Mouse (Mus musculus) heart, embryonic 13.5 days (tissue): ENCODE results near the gene Itgb6. TPM values are rescaled to one million over a fixed set of nuclear protein-coding genes. Genes with fewer than 3 reads are reported as not detected.

Source experiments
- ATAC-seq: fragments of 200-750 bp; cut with Nextera tagmentation; 2 replicates; pipeline ENCODE4 v1.8.0; 2017; ENCODE audit warnings: moderate TSS enrichment; ENCODE audit not compliant: insufficient number of reproducible peaks, low FRiP score, low TSS enrichment; ENCODE audit errors: extremely low read depth
- H3K27ac ChIP-seq: fragments of 300-500 bp; sonication (generic); replicated peaks from 2 replicates; pipeline ENCODE4 v1.5.1; 2015; ENCODE audit warnings: moderate library complexity, mild to moderate bottlenecking, inconsistent platforms
- H3K27me3 ChIP-seq: fragments of 300-500 bp; sonication (generic); replicated peaks from 2 replicates; pipeline ENCODE4 v1.6.1; 2015; ENCODE audit warnings: mild to moderate bottlenecking, inconsistent platforms
- H3K36me3 ChIP-seq: fragments of 300-500 bp; sonication (generic); 2 replicates; pipeline ENCODE4 v1.6.1; 2015; ENCODE audit warnings: mild to moderate bottlenecking, inconsistent platforms
- H3K4me1 ChIP-seq: fragments of 300-500 bp; sonication (generic); 2 replicates; pipeline ENCODE4 v1.6.1; 2015; ENCODE audit warnings: inconsistent platforms
- H3K4me2 ChIP-seq: fragments of 300-500 bp; sonication (generic); 2 replicates; pipeline ENCODE4 v1.6.1; 2015; ENCODE audit warnings: inconsistent platforms, mild to moderate bottlenecking, moderate library complexity
- H3K4me3 ChIP-seq: fragments of 300-500 bp; sonication (generic); 2 replicates; pipeline ENCODE4 v1.5.1; 2015; ENCODE audit warnings: moderate library complexity, mild to moderate bottlenecking, inconsistent platforms
- H3K9ac ChIP-seq: fragments of 300-500 bp; sonication (generic); 2 replicates; pipeline ENCODE4 v1.6.1; 2015; ENCODE audit warnings: inconsistent platforms, mild to moderate bottlenecking, moderate library complexity
- H3K9me3 ChIP-seq: fragments of 300-500 bp; sonication (generic); 2 replicates; pipeline ENCODE4 v1.6.1; 2016; ENCODE audit warnings: inconsistent platforms
- WGBS: fragments of 180-500 bp; shearing (Covaris S2); methylation state at CpG from one replicate; pipeline ENCODE4 v1.1.7; 2015; ENCODE audit warnings: mixed read lengths; 5-methylcytosine and 5-hydroxymethylcytosine counted together
- polyA plus RNA-seq: library from polyadenylated mRNA; unstranded; fragments of >200 nt; fragmentation: Nextera tagmentation; extraction: Ambion mirVana; gene quantifications from 2 replicates; pipeline ENCODE4 v1.2.1, GENCODE M21; 2015

Gene Itgb6
- polyA plus RNA-seq, 1 experiment from 2014 or later, result 0.20 TPM

DNA sequence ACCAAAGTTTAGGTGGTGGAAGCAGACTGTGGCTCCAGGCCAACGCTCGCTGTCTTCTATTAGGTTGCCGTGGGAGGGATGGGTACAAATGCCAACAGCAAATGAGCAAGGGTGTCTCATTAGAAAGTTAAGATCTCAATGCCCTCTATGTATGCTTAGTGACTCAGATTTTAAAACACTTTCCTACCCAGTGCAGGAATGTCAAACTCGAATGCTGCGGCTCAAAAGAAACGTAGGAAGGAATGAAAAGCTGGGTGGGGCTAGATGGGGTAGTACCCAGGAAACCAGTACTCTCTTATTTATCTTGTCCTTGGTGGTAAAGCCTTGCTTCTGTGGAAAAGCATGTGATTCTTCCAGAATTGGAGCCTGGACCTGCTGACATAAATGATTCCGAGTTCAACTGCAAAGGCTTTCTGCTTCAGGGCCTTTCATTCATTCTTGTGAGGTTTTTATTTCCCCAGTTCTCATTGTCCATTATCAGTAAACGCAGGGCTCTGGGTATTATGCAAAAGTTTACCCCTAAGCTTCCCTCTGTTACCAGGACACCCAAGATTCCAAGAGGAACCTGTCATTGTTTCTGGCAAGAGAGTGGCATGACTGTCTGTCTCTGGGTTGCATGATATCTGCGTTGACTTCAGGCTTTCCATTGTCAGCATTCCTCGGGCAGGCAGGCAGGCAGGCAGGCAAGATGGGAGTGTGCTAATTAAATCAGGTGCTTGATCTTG lies 82.7 kb downstream of the Itgb6 start:
- Histone ChIP-seq H3K27me3 (no peaks in the 10 kb centered on the region), H3K9ac (no peak overlapping the region; the same call in 1 of the 2 replicates), H3K27ac (no peak overlapping the region; the same call in 1 of the 2 replicates), H3K36me3 (no peaks in the 10 kb centered on the region), H3K4me2 (peak overlapping the region; percentile 39), H3K4me3 (no peak overlapping the region), H3K9me3 (no peaks in the 10 kb centered on the region), H3K4me1 (peaks cover 34% of the 10 kb centered on the region)
- WGBS, result 51% methylated on average over 10 of the region's 10 CpGs
- ATAC-seq, result no peak

DNA sequence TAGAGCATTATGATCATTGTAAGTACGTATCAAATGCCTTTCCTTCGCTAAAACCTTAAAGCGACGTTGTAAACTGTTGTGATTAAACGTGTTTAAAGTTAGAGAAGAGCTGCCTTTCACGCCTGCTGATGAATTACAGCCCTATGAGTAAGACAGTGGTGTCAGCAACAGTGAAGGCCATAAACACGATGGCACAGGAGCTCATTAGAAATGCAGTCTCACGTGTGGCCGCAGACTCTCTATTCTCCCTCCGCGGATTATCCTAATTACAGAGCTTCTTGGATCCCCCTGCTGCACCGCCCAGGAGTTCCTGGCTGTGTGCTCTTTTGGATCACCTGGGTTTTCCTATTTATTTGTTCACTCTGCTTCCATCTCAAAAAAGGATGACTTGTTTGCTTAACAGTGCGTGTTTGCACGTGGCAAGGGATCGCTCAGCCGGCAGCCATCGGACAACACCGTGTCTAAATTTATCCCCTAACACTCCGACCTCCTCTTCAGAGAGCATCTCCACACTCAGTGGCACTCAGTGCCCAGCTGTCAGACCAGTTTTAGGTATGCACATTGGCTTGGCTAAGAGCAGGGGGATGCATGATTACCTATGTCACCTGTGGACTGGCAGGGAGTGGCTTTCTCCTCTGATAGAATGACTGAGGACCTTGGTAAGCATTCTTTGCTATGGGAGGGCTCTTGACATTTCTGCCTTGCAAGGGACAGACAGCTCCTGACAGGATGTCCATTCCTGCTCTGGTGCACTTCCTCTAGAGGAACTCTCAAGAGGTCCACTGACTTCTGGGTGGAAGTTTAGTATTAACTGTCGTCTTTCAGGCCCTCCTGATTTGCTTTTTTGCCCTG lies 85.3 kb downstream of the Itgb6 start:
- no peak overlapping the region for H3K4me2 ChIP-seq
- peaks cover 34% of the 10 kb centered on the region for H3K4me1 ChIP-seq
- H3K9ac ChIP-seq, result no peak overlapping the region
- no peaks in the 10 kb centered on the region for H3K9me3 ChIP-seq
- no peak overlapping the region for H3K27ac ChIP-seq
- ATAC-seq, result no peak
- WGBS, result 54% methylated on average over 20 of the region's 20 CpGs
- H3K36me3 ChIP-seq, result no peaks in the 10 kb centered on the region
- no peak overlapping the region for H3K4me3 ChIP-seq
- H3K27me3 ChIP-seq, result no peaks in the 10 kb centered on the region

DNA sequence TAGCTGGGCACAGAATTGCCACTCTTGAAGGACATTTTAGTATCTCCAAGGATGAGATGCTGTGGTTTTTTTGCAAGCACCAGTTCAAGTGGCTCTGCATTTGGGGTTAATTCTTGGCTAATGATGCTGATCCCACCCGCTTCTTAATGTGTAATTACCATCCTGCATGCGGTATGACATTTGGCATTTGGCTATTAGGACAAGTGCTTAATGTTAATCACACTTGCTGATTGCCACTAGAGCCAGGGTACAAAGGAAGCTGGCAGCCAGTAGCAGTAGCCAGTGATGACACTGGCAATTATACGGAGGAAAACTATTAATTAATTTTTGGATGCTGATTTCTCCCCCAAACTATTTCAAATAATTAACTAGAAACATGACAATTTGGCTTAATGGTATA lies 86.0 kb downstream of the Itgb6 start:
- WGBS, result 63% methylated on average over 3 of the region's 3 CpGs
- H3K27me3 ChIP-seq, result no peaks in the 10 kb centered on the region

DNA sequence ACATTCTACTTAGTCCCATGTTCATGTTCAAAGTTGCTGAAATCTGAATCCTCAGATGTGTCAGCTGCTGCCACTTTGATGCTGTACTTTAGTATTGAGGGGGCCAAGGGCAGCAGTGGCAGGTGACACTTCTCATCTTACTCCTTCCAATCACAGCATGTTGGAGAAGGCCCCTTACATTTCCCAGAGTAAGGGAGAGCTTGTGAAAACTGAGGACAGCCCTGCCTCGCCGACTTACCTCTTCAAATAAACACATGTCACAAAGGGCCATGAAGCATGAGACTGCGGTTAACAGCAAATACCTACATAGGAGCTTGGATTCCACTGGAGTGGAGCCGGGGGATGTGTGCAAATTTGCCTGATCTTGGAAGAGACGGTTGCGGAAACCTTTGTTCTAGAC lies 86.4 kb downstream of the Itgb6 start:
- Histone ChIP-seq H3K4me2 (no peak overlapping the region), H3K36me3 (no peaks in the 10 kb centered on the region), H3K27me3 (no peaks in the 10 kb centered on the region), H3K27ac (no peak overlapping the region), H3K9me3 (no peaks in the 10 kb centered on the region), H3K4me3 (no peak overlapping the region), H3K9ac (no peak overlapping the region), H3K4me1 (peaks cover 34% of the 10 kb centered on the region)
- WGBS, result 60% methylated on average over 6 of the region's 6 CpGs
- no peak for ATAC-seq

More for the DNA sequence above, 86.0 kb downstream of the Itgb6 start:
- Histone ChIP-seq H3K4me3 (no peak overlapping the region), H3K9me3 (no peaks in the 10 kb centered on the region), H3K4me1 (peaks cover 34% of the 10 kb centered on the region), H3K27ac (no peak overlapping the region), H3K36me3 (no peaks in the 10 kb centered on the region), H3K9ac (no peak overlapping the region), H3K4me2 (no peak overlapping the region)
- ATAC-seq, result no peak

DNA sequence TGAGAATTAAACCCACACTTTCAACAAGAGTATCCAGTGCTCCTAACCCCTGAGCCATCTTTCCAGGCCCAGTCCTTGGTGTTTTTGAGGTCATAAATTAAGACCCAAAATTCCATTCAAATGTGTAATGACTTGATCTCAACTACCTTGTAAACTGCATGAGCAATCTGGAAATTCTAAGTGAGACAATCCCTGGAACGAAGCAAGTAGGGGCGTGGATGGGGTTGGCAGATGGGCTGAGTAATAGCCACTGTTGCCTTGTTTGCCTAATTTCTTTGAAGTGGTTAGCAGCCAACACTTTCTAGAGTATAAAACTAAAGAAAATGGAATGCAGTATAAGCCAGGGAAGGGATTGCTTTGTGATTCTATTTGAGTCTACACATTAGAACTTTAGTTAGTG lies 89.7 kb downstream of the Itgb6 start:
- WGBS, result 86% methylated on average over 2 of the region's 2 CpGs
- H3K9me3 ChIP-seq, result no peaks in the 10 kb centered on the region
- ATAC-seq, result no peak
- no peak overlapping the region for H3K4me3 ChIP-seq
- H3K27ac ChIP-seq, result no peak overlapping the region
- H3K4me2 ChIP-seq, result no peak overlapping the region
- no peaks in the 10 kb centered on the region for H3K36me3 ChIP-seq
- H3K27me3 ChIP-seq, result no peaks in the 10 kb centered on the region
- no peak overlapping the region for H3K9ac ChIP-seq
- H3K4me1 ChIP-seq, result peaks cover 15% of the 10 kb centered on the region

DNA sequence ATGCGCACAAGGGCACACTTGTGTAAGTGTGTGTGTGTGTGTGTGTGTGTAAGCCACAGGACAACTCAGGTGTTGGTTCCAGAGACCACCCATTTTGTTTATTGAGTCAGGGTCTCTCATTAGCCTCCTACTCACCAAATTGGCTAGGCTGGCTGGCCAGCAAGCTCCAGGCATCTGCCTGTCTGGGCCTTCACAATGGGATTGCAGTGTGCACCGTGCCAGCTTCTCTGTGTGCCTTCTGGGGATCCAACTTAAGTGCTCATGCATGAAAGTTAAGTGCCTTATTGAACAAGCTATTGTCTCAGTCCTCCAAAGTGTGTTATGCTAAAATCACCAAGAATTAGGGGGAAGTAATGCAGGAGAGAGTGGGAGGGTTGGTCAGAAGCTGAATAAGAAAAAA lies 92.1 kb downstream of the Itgb6 start:
- no peak for ATAC-seq
- Histone ChIP-seq H3K4me1 (peaks cover 9% of the 10 kb centered on the region), H3K36me3 (no peaks in the 10 kb centered on the region), H3K4me2 (no peak overlapping the region), H3K9ac (no peak overlapping the region), H3K27me3 (no peaks in the 10 kb centered on the region), H3K27ac (no peak overlapping the region), H3K4me3 (no peak overlapping the region), H3K9me3 (no peaks in the 10 kb centered on the region)
- WGBS, result 75% methylated on average over 2 of the region's 2 CpGs

DNA sequence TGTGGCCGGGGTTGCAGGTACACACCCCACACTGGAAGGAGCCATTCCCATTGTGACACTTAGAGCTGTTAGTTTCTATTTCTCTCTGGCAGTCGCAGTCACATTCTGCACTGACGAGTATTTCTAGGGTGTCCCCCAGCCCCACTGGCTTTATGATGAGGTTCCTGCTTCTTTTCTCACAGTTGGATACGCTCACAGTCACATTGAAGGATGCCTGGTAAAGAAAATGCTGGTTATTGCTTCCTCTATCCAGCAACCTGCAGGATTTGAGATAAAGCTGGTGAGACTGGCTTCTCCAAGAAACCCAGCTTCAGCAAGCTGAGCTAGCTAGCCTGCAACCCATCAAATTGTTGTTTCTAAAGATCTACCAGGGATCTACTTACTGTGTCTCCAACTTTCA lies 94.5 kb downstream of the Itgb6 start:
- H3K9ac ChIP-seq, result no peak overlapping the region
- ATAC-seq, result no peak
- 73% methylated on average over 4 of the region's 4 CpGs for WGBS

DNA sequence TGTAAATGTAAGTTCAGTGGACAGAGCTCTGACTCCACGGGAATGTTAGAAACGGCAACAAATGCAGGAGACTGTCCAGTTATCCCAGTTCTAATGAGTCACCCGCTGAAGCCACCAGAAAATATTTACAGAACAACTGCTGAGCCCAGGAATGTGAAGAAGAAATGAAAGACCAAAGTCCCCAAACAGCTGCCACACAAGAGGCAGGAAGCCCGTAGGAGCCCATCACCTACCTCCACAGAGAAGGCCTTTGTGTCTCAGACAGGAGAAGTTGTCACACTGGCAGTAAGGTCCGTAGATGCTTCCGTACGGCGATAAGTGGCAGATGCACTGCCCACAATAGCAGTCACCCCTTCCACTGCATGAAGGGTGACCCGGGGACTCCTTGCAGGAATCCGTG lies 94.9 kb downstream of the Itgb6 start:
- Histone ChIP-seq H3K4me1 (peaks cover 14% of the 10 kb centered on the region), H3K27ac (no peak overlapping the region), H3K4me2 (no peak overlapping the region), H3K4me3 (no peak overlapping the region), H3K9me3 (no peaks in the 10 kb centered on the region), H3K36me3 (no peaks in the 10 kb centered on the region), H3K9ac (no peak overlapping the region), H3K27me3 (no peaks in the 10 kb centered on the region)
- WGBS, result 64% methylated on average over 10 of the region's 10 CpGs
- no peak for ATAC-seq

More for the DNA sequence above, 94.5 kb downstream of the Itgb6 start:
- no peaks in the 10 kb centered on the region for H3K9me3 ChIP-seq
- H3K27ac ChIP-seq, result no peak overlapping the region
- H3K36me3 ChIP-seq, result no peaks in the 10 kb centered on the region
- no peak overlapping the region for H3K4me3 ChIP-seq
- H3K4me2 ChIP-seq, result no peak overlapping the region
- peaks cover 14% of the 10 kb centered on the region for H3K4me1 ChIP-seq
- no peaks in the 10 kb centered on the region for H3K27me3 ChIP-seq

DNA sequence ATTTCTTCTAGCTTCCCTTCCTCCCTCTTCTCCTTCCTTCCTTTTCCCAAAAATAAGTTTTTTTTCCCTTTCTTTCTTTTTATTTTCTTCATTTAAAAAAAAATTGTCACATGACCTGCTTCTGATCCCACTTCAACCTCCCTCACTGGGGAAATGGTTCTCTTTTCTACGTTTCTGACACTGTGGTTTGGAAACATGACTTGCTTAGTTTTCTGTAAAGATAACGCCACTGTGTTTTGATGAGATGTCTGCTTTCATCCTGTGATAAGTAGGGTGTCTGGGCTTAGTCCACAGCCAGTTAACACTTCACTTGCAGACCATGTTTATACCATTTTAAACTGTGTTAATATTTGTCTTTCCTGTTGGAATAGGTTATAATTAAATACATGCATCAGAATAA lies 96.7 kb downstream of the Itgb6 start:
- Histone ChIP-seq H3K27me3 (no peaks in the 10 kb centered on the region), H3K4me2 (no peak overlapping the region), H3K4me1 (peaks cover 14% of the 10 kb centered on the region), H3K4me3 (no peak overlapping the region), H3K9me3 (no peaks in the 10 kb centered on the region), H3K36me3 (no peaks in the 10 kb centered on the region), H3K9ac (no peak overlapping the region), H3K27ac (no peak overlapping the region)
- ATAC-seq, result no peak
- 20% methylated on average over 2 of the region's 2 CpGs for WGBS

DNA sequence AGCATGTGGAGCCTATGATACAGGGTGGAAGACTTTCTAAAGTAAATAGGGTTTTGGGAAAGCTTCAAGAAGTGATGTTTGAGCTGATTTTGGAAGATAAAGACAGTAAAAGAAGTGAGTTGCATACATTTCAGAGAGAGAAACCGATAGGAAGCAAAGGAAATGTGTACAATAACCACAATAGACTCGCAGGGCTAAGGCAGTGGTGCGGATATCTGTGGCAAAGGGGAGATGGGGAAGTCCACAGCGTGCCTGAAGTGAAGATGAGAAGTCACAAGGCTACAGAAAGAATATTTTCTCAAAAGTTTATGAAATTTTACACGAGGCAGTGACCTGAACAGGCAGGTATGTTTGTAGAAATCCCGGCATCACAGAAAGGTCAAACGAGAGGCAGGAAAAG lies 100.3 kb downstream of the Itgb6 start:
- ATAC-seq, result no peak
- H3K9ac ChIP-seq, result no peak overlapping the region

DNA sequence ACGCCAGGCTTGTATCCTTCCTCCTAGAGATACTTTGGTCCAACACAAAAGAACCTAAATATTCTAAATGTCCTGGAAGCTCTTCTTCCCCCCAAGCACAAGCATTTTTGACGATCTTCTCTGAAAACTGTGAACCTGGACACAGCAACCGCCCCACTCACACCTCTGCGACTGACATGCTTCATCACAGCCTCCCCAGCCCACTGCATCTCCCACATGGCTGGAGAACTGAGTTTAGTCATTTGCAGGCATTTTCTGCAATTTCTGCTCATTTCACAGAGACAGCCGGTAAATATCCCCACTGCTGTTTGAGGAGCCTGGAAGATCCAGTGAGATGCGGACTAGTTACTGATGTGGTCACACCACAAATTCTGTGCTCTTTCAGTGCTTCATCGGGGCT lies 107.7 kb downstream of the Itgb6 start:
- no peak overlapping the region for H3K4me2 ChIP-seq
- H3K27ac ChIP-seq, result no peak overlapping the region
- H3K36me3 ChIP-seq, result no peaks in the 10 kb centered on the region
- no peaks in the 10 kb centered on the region for H3K4me1 ChIP-seq
- H3K27me3 ChIP-seq, result no peaks in the 10 kb centered on the region
- H3K9me3 ChIP-seq, result no peaks in the 10 kb centered on the region
- 84% methylated on average over 7 of the region's 7 CpGs for WGBS
- no peak overlapping the region for H3K9ac ChIP-seq
- H3K4me3 ChIP-seq, result no peak overlapping the region
- no peak for ATAC-seq

More for the DNA sequence above, 100.3 kb downstream of the Itgb6 start:
- WGBS, result 72% methylated on average over 7 of the region's 7 CpGs
- H3K36me3 ChIP-seq, result no peaks in the 10 kb centered on the region
- H3K27ac ChIP-seq, result no peak overlapping the region
- H3K9me3 ChIP-seq, result no peaks in the 10 kb centered on the region
- H3K4me3 ChIP-seq, result no peak overlapping the region
- no peak overlapping the region for H3K4me2 ChIP-seq
- peaks cover 10% of the 10 kb centered on the region; the same call in 1 of the 2 replicates for H3K4me1 ChIP-seq
- no peaks in the 10 kb centered on the region for H3K27me3 ChIP-seq
